32 mouse cellular contexts compared by ENCODE assay signal in the genomic region with DNA sequence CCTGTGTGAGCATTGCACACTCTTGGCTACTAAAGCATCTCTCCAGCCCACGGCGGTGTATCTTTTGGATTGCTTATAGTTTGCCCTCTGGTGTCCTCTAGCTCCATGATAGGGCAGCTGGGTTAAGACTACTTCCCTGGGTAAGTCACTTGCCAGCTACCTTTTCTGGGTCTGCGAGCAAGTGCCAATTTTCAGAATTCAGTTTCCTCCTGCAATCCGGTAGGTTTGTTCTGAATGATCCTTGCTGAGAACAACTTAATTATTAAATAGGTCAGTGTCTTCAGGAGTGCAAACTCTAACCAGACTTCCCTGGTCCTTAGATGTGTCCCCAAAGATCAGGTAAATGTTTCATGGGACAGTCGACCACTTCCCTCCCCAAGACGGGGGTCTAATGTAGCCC. TPM values are rescaled to one million over a fixed set of nuclear protein-coding genes. Genes with fewer than 3 reads are reported as not detected.
"Had no signal": no experiment of that assay in that cellular context is flagged by ENCODE, and none has a peak within 500 bp of the region (broad histone marks: within the 10 kb centered on the region; RNA-seq: fewer than 3 reads in every experiment).

No protein-coding gene starts in this region.

- H3K9ac ChIP-seq: limb, embryonic 12.5 days; limb, embryonic 13.5 days; limb, embryonic 15.5 days; liver, embryonic 12.5 days; liver, embryonic 13.5 days; liver, embryonic 14.5 days; liver, embryonic 15.5 days; liver, postnatal 0 days; lung, embryonic 14.5 days; lung, embryonic 15.5 days; midbrain, embryonic 12.5 days; midbrain, embryonic 13.5 days; midbrain, embryonic 15.5 days had no signal

- H3K36me3 ChIP-seq: limb, embryonic 10.5 days; limb, embryonic 12.5 days; limb, embryonic 13.5 days; limb, embryonic 15.5 days; liver, embryonic 12.5 days; liver, embryonic 13.5 days; liver, embryonic 15.5 days; lung, embryonic 15.5 days; midbrain, embryonic 10.5 days; midbrain, embryonic 12.5 days; midbrain, embryonic 13.5 days; midbrain, embryonic 15.5 days had no signal

- DNase-seq: left cerebral cortex, postnatal 4 days; liver; liver, embryonic 13.5 days; liver, postnatal 0 days; lung, adult 18-20 months; lung, adult 2 months; lung, embryonic 14.5 days; lung, postnatal 10 days; lung, postnatal 14 days; lung, postnatal 36 days; lung, postnatal 4 days; midbrain, embryonic 14.5 days had no signal

- H3K4me2 ChIP-seq: limb, embryonic 12.5 days; limb, embryonic 13.5 days; limb, embryonic 15.5 days; liver, embryonic 11.5 days; liver, embryonic 12.5 days; liver, embryonic 13.5 days; liver, embryonic 15.5 days; lung, embryonic 14.5 days; lung, embryonic 15.5 days; midbrain, embryonic 11.5 days; midbrain, embryonic 12.5 days; midbrain, embryonic 13.5 days; midbrain, embryonic 15.5 days had no signal

- H3K4me3 ChIP-seq: limb, embryonic 10.5 days; limb, embryonic 12.5 days; limb, embryonic 13.5 days; limb, embryonic 15.5 days; liver, embryonic 12.5 days; liver, embryonic 13.5 days; liver, embryonic 15.5 days; lung, embryonic 15.5 days; megakaryocyte, embryonic 14.5 days; midbrain, embryonic 10.5 days; midbrain, embryonic 12.5 days; midbrain, embryonic 13.5 days; midbrain, embryonic 15.5 days; myocyte had no signal

- H3K27ac ChIP-seq: limb, embryonic 10.5 days; limb, embryonic 12.5 days; limb, embryonic 13.5 days; limb, embryonic 15.5 days; liver, embryonic 12.5 days; liver, embryonic 13.5 days; liver, embryonic 14.5 days; liver, embryonic 15.5 days; lung, embryonic 15.5 days; macrophage; midbrain, embryonic 10.5 days; midbrain, embryonic 12.5 days; midbrain, embryonic 13.5 days; midbrain, embryonic 15.5 days had no signal

- H3K27me3 ChIP-seq: limb, embryonic 13.5 days; limb, embryonic 15.5 days; liver, embryonic 12.5 days; liver, embryonic 13.5 days; liver, embryonic 15.5 days; lung, embryonic 15.5 days; megakaryocyte, embryonic 14.5 days; midbrain, embryonic 15.5 days had no signal

- ATAC-seq: liver, embryonic 12.5 days; liver, postnatal 0 days; lung, postnatal 0 days; midbrain, embryonic 13.5 days; midbrain, embryonic 15.5 days; midbrain, embryonic 16.5 days had no signal

- H3K9me3 ChIP-seq: limb, embryonic 10.5 days; limb, embryonic 12.5 days; limb, embryonic 13.5 days; limb, embryonic 15.5 days; liver, embryonic 12.5 days; liver, embryonic 13.5 days; liver, embryonic 15.5 days; lung, embryonic 15.5 days; midbrain, embryonic 10.5 days; midbrain, embryonic 12.5 days; midbrain, embryonic 13.5 days; midbrain, embryonic 15.5 days had no signal

RNA-seq across cellular contexts. Expression of gene Aunip, which starts 9.7 kb away (rescaled TPM):
- polyA plus RNA-seq: liver, adult 2 months; lung, adult 2 months had no signal
